Mouse (Mus musculus): Measurements from ENCODE around the gene Tmem208.

DNA sequence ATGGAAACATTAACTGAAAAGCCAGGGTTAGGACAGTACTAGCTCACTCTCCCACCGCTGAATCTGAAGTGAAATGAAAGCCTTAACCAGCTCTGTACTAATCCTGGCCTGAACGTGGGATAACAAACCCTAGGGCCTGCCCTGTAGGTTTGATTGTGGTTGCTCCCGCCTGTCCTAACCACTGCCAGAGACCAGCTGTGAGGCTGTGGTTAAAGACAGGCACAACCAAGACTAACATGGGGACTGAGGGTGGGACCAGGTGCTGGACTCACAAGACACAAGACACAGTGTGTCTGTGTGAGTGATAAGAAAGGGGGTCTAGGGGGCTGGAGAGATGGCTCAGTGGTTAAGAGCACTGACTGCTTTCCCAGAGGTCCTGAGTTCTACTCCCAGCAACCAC lies 45.6 kb upstream of the Tmem208 start:
- no peak for TF ChIP-seq POLR2A (IDR thresholded peaks at IDR 0.05; ENCODE audit: insufficient read depth, low read length)
- TF ChIP-seq EP300 (IDR thresholded peaks at IDR 0.05; ENCODE audit: insufficient read depth, low read depth, low read length): no peak
